Mouse (Mus musculus) frontal cortex, postnatal 36 days (tissue): ENCODE results near the gene Fam102a.

Experiments used
- DNase-seq, 2 experiments: peaks; one replicate each; pipeline ENCODE4 v3.0.0; 2022; ENCODE audit warnings: low spot score in 2 of 2

The Fam102a gene

GRCm38 (mm10) chr2:32543031-32543449 lies 7.9 kb downstream of the Fam102a start:
- peak in 1 of 2 experiments; percentile 29 for DNase-seq

GRCm38 (mm10) chr2:32546951-32547350 lies 11.8 kb downstream of the Fam102a start:
- DNase-seq = no peak

GRCm38 (mm10) chr2:32547380-32547779 lies 12.2 kb downstream of the Fam102a start:
- no peak for DNase-seq

GRCm38 (mm10) chr2:32547964-32548739 lies 13.0 kb downstream of the Fam102a start:
- no peak for DNase-seq

- no peak for DNase-seq
Observed at GRCm38 (mm10) chr2:32549171-32549570, 14.0 kb downstream of the Fam102a start.

- no peak for DNase-seq
Observed at GRCm38 (mm10) chr2:32549764-32550163, 14.6 kb downstream of the Fam102a start.

- no peak for DNase-seq
Observed at GRCm38 (mm10) chr2:32551236-32551635, 16.1 kb downstream of the Fam102a start.

GRCm38 (mm10) chr2:32553592-32554148 lies 18.5 kb downstream of the Fam102a start:
- no peak for DNase-seq

GRCm38 (mm10) chr2:32555484-32555883 lies 20.4 kb downstream of the Fam102a start:
- no peak for DNase-seq

- no peak for DNase-seq
Observed at GRCm38 (mm10) chr2:32556019-32556418, 20.9 kb downstream of the Fam102a start.

- DNase-seq = peak in 1 of 2 experiments; percentile 48
Observed at GRCm38 (mm10) chr2:32559570-32559969, 24.4 kb downstream of the Fam102a start.

- DNase-seq = peak; percentile 61 to 73
Observed at GRCm38 (mm10) chr2:32566536-32567063, 31.5 kb downstream of the Fam102a start.

- no peak for DNase-seq
Observed at GRCm38 (mm10) chr2:32568149-32568548, 33.0 kb downstream of the Fam102a start.

GRCm38 (mm10) chr2:32568941-32569340 lies 33.8 kb downstream of the Fam102a start:
- no peak for DNase-seq

GRCm38 (mm10) chr2:32570698-32571494 lies 35.8 kb downstream of the Fam102a start, which contains the start of gene Dpm2:
Dpm2 (plus strand) TSS chr2:32570858.
- DNase-seq = peak; percentile 89 to 94

GRCm38 (mm10) chr2:32572196-32572595 lies 37.1 kb downstream of the Fam102a start:
- no peak for DNase-seq

GRCm38 (mm10) chr2:32574497-32574896 lies 39.4 kb downstream of the Fam102a start, which contains the start of gene Pip5kl1:
Pip5kl1 (plus strand) TSS chr2:32574797.
- DNase-seq = no peak

- DNase-seq = peak; percentile 84 to 87
Observed at GRCm38 (mm10) chr2:32574901-32575585, 39.9 kb downstream of the Fam102a start.

GRCm38 (mm10) chr2:32575586-32576160 lies 40.5 kb downstream of the Fam102a start, which contains the start of gene 9430097D07Rik:
9430097D07Rik (minus strand) TSS chr2:32575684.
- peak; percentile 74 to 84 for DNase-seq

- DNase-seq = no peak
Observed at GRCm38 (mm10) chr2:32576532-32576931, 41.4 kb downstream of the Fam102a start.
